Mouse (Mus musculus): Measurements from ENCODE around the gene Trpm6. TPM values are rescaled to one million over a fixed set of nuclear protein-coding genes. Genes with fewer than 3 reads are reported as not detected.

The Trpm6 gene
- polyA plus RNA-seq, 1 experiment from 2014 or later, result 0.32 TPM

- Histone ChIP-seq H3K9me3 (ENCODE audit: control insufficient read depth, low read length) (no peaks in the 10 kb centered on the region), H3K4me3 (replicated peaks; ENCODE audit: low read depth, low read length) (no peak overlapping the region), H3K36me3 (ENCODE audit: control insufficient read depth, insufficient read depth, low read length) (no peaks in the 10 kb centered on the region), H3K27ac (replicated peaks; ENCODE audit: low read depth, low read length) (no peak overlapping the region), H3K4me2 (ENCODE audit: low read length) (no peak overlapping the region), H3K9ac (replicated peaks; ENCODE audit: low read length) (no peak overlapping the region), H3K27me3 (ENCODE audit: control insufficient read depth, insufficient read depth, low read length) (no peaks in the 10 kb centered on the region), H3K4me1 (ENCODE audit: control insufficient read depth, insufficient read depth, low read length) (no peaks in the 10 kb centered on the region)
- ATAC-seq (ENCODE audit: low FRiP score, low TSS enrichment), result no peak
- DNase-seq, result no peak
Measured at GRCm38 (mm10) chr19:18757191-18757590, 7.4 kb downstream of the Trpm6 start.

GRCm38 (mm10) chr19:18757706-18758105 lies 7.9 kb downstream of the Trpm6 start:
- H3K9ac ChIP-seq (replicated peaks; ENCODE audit: low read length), result no peak overlapping the region
- no peaks in the 10 kb centered on the region for H3K4me1 ChIP-seq (ENCODE audit: control insufficient read depth, insufficient read depth, low read length)
- no peak overlapping the region for H3K4me3 ChIP-seq (replicated peaks; ENCODE audit: low read depth, low read length)
- no peaks in the 10 kb centered on the region for H3K9me3 ChIP-seq (ENCODE audit: control insufficient read depth, low read length)
- no peaks in the 10 kb centered on the region for H3K36me3 ChIP-seq (ENCODE audit: control insufficient read depth, insufficient read depth, low read length)
- DNase-seq (no peak), ATAC-seq (ENCODE audit: low FRiP score, low TSS enrichment) (no peak)
- no peak overlapping the region for H3K27ac ChIP-seq (replicated peaks; ENCODE audit: low read depth, low read length)
- H3K27me3 ChIP-seq (ENCODE audit: control insufficient read depth, insufficient read depth, low read length), result no peaks in the 10 kb centered on the region
- no peak overlapping the region for H3K4me2 ChIP-seq (ENCODE audit: low read length)
- 23% methylated on average over 4 of the region's 4 CpGs for WGBS

- DNase-seq (no peak), ATAC-seq (ENCODE audit: low FRiP score, low TSS enrichment) (no peak)
- no peaks in the 10 kb centered on the region for H3K36me3 ChIP-seq (ENCODE audit: control insufficient read depth, insufficient read depth, low read length)
- no peak overlapping the region for H3K9ac ChIP-seq (replicated peaks; ENCODE audit: low read length)
- no peak overlapping the region for H3K4me2 ChIP-seq (ENCODE audit: low read length)
- H3K9me3 ChIP-seq (ENCODE audit: control insufficient read depth, low read length), result no peaks in the 10 kb centered on the region
- H3K27me3 ChIP-seq (ENCODE audit: control insufficient read depth, insufficient read depth, low read length), result no peaks in the 10 kb centered on the region
- no peak overlapping the region for H3K27ac ChIP-seq (replicated peaks; ENCODE audit: low read depth, low read length)
- H3K4me3 ChIP-seq (replicated peaks; ENCODE audit: low read depth, low read length), result no peak overlapping the region
- WGBS, result 12% methylated on average over 6 of the region's 6 CpGs
- H3K4me1 ChIP-seq (ENCODE audit: control insufficient read depth, insufficient read depth, low read length), result no peaks in the 10 kb centered on the region
Measured at GRCm38 (mm10) chr19:18758269-18758668, 8.5 kb downstream of the Trpm6 start.

GRCm38 (mm10) chr19:18758916-18759315 lies 9.1 kb downstream of the Trpm6 start:
- Histone ChIP-seq H3K4me3 (replicated peaks; ENCODE audit: low read depth, low read length) (no peak overlapping the region), H3K9ac (replicated peaks; ENCODE audit: low read length) (no peak overlapping the region), H3K36me3 (ENCODE audit: control insufficient read depth, insufficient read depth, low read length) (no peaks in the 10 kb centered on the region), H3K4me1 (ENCODE audit: control insufficient read depth, insufficient read depth, low read length) (no peaks in the 10 kb centered on the region), H3K27ac (replicated peaks; ENCODE audit: low read depth, low read length) (no peak overlapping the region), H3K9me3 (ENCODE audit: control insufficient read depth, low read length) (no peaks in the 10 kb centered on the region), H3K4me2 (ENCODE audit: low read length) (no peak overlapping the region), H3K27me3 (ENCODE audit: control insufficient read depth, insufficient read depth, low read length) (no peaks in the 10 kb centered on the region)
- DNase-seq, result peak; percentile 17
- no peak for ATAC-seq (ENCODE audit: low FRiP score, low TSS enrichment)
- WGBS, result 8% methylated on average over 9 of the region's 9 CpGs

- no peak overlapping the region for H3K4me2 ChIP-seq (ENCODE audit: low read length)
- H3K4me3 ChIP-seq (replicated peaks; ENCODE audit: low read depth, low read length), result no peak overlapping the region
- no peak overlapping the region for H3K27ac ChIP-seq (replicated peaks; ENCODE audit: low read depth, low read length)
- no peaks in the 10 kb centered on the region for H3K27me3 ChIP-seq (ENCODE audit: control insufficient read depth, insufficient read depth, low read length)
- H3K9ac ChIP-seq (replicated peaks; ENCODE audit: low read length), result no peak overlapping the region
- no peaks in the 10 kb centered on the region for H3K9me3 ChIP-seq (ENCODE audit: control insufficient read depth, low read length)
- no peaks in the 10 kb centered on the region for H3K36me3 ChIP-seq (ENCODE audit: control insufficient read depth, insufficient read depth, low read length)
- no peaks in the 10 kb centered on the region for H3K4me1 ChIP-seq (ENCODE audit: control insufficient read depth, insufficient read depth, low read length)
- no peak for ATAC-seq (ENCODE audit: low FRiP score, low TSS enrichment)
- 92% methylated on average over 5 of the region's 5 CpGs for WGBS
- no peak for DNase-seq
Measured at GRCm38 (mm10) chr19:18766399-18766798, 16.6 kb downstream of the Trpm6 start.

- WGBS, result 75% methylated on average over 1 of the region's 1 CpGs
- H3K9ac ChIP-seq (replicated peaks; ENCODE audit: low read length), result no peak overlapping the region
- no peak overlapping the region for H3K27ac ChIP-seq (replicated peaks; ENCODE audit: low read depth, low read length)
- ATAC-seq (ENCODE audit: low FRiP score, low TSS enrichment), result no peak
- H3K36me3 ChIP-seq (ENCODE audit: control insufficient read depth, insufficient read depth, low read length), result no peaks in the 10 kb centered on the region
- DNase-seq, result no peak
- H3K9me3 ChIP-seq (ENCODE audit: control insufficient read depth, low read length), result no peaks in the 10 kb centered on the region
- no peaks in the 10 kb centered on the region for H3K4me1 ChIP-seq (ENCODE audit: control insufficient read depth, insufficient read depth, low read length)
- H3K4me2 ChIP-seq (ENCODE audit: low read length), result no peak overlapping the region
- H3K4me3 ChIP-seq (replicated peaks; ENCODE audit: low read depth, low read length), result no peak overlapping the region
- no peaks in the 10 kb centered on the region for H3K27me3 ChIP-seq (ENCODE audit: control insufficient read depth, insufficient read depth, low read length)
Measured at GRCm38 (mm10) chr19:18771048-18771447, 21.3 kb downstream of the Trpm6 start.

- no peak for DNase-seq
- no peak overlapping the region for H3K27ac ChIP-seq (replicated peaks; ENCODE audit: low read depth, low read length)
- ATAC-seq (ENCODE audit: low FRiP score, low TSS enrichment), result no peak
- H3K9me3 ChIP-seq (ENCODE audit: control insufficient read depth, low read length), result no peaks in the 10 kb centered on the region
- 88% methylated on average over 1 of the region's 1 CpGs for WGBS
- H3K27me3 ChIP-seq (ENCODE audit: control insufficient read depth, insufficient read depth, low read length), result no peaks in the 10 kb centered on the region
- no peaks in the 10 kb centered on the region for H3K4me1 ChIP-seq (ENCODE audit: control insufficient read depth, insufficient read depth, low read length)
- no peak overlapping the region for H3K9ac ChIP-seq (replicated peaks; ENCODE audit: low read length)
- H3K4me3 ChIP-seq (replicated peaks; ENCODE audit: low read depth, low read length), result no peak overlapping the region
- no peak overlapping the region for H3K4me2 ChIP-seq (ENCODE audit: low read length)
- H3K36me3 ChIP-seq (ENCODE audit: control insufficient read depth, insufficient read depth, low read length), result no peaks in the 10 kb centered on the region
Measured at GRCm38 (mm10) chr19:18771561-18771960, 21.8 kb downstream of the Trpm6 start.

- WGBS, result 93% methylated on average over 5 of the region's 5 CpGs
- no peak for ATAC-seq (ENCODE audit: low FRiP score, low TSS enrichment)
- Histone ChIP-seq H3K4me3 (replicated peaks; ENCODE audit: low read depth, low read length) (no peak overlapping the region), H3K36me3 (ENCODE audit: control insufficient read depth, insufficient read depth, low read length) (no peaks in the 10 kb centered on the region), H3K9ac (replicated peaks; ENCODE audit: low read length) (no peak overlapping the region), H3K27me3 (ENCODE audit: control insufficient read depth, insufficient read depth, low read length) (no peaks in the 10 kb centered on the region), H3K9me3 (ENCODE audit: control insufficient read depth, low read length) (no peaks in the 10 kb centered on the region), H3K4me1 (ENCODE audit: control insufficient read depth, insufficient read depth, low read length) (no peaks in the 10 kb centered on the region), H3K4me2 (ENCODE audit: low read length) (no peak overlapping the region), H3K27ac (replicated peaks; ENCODE audit: low read depth, low read length) (no peak overlapping the region)
- DNase-seq, result no peak
Measured at GRCm38 (mm10) chr19:18772888-18773488, 23.2 kb downstream of the Trpm6 start.

GRCm38 (mm10) chr19:18774085-18774484 lies 24.3 kb downstream of the Trpm6 start:
- H3K27ac ChIP-seq (replicated peaks; ENCODE audit: low read depth, low read length), result no peak overlapping the region
- 66% methylated on average over 1 of the region's 1 CpGs for WGBS
- H3K27me3 ChIP-seq (ENCODE audit: control insufficient read depth, insufficient read depth, low read length), result no peaks in the 10 kb centered on the region
- no peak for DNase-seq
- no peak overlapping the region for H3K9ac ChIP-seq (replicated peaks; ENCODE audit: low read length)
- no peak overlapping the region for H3K4me3 ChIP-seq (replicated peaks; ENCODE audit: low read depth, low read length)
- ATAC-seq (ENCODE audit: low FRiP score, low TSS enrichment), result no peak
- no peak overlapping the region for H3K4me2 ChIP-seq (ENCODE audit: low read length)
- H3K36me3 ChIP-seq (ENCODE audit: control insufficient read depth, insufficient read depth, low read length), result no peaks in the 10 kb centered on the region
- H3K9me3 ChIP-seq (ENCODE audit: control insufficient read depth, low read length), result no peaks in the 10 kb centered on the region
- no peaks in the 10 kb centered on the region for H3K4me1 ChIP-seq (ENCODE audit: control insufficient read depth, insufficient read depth, low read length)
